Mouse (Mus musculus): Measurements from ENCODE around the gene Atg5. TPM values are rescaled to one million over a fixed set of nuclear protein-coding genes. Genes with fewer than 3 reads are reported as not detected.
A peak's percentile ranks its signal among the peaks of the same experiment; 100 is the strongest.

The Atg5 gene
- polyA plus RNA-seq, 1 experiment from 2014 or later, result 49.8 TPM

MicroRNAs encoded within 50 kb of the gene (microRNA counts, 519-probe panel; counts per million panel counts)
- microRNA mmu-miR-1929, result 2,070 counts per million, percentile 26 among the panel's probes with 10 or more counts

Small RNAs within 50 kb of the gene (microRNA-seq; reads per million reads assigned to microRNA genes)
- gene Mir1929, result 1.0 reads per million

Other genes with a start within 250 kb of the Atg5 start
- gene Crybg1, start 119.5 kb upstream of the Atg5 start, polyA plus RNA-seq (2014; fragmentation: Nextera tagmentation; extraction: Ambion mirVana), result 2.7 and 2.8 TPM in 2 replicates

All from stomach, embryonic 14.5 days (tissue).